Mouse (Mus musculus): Measurements from ENCODE around the gene Dhrs7. TPM values are rescaled to one million over a fixed set of nuclear protein-coding genes. Genes with fewer than 3 reads are reported as not detected.
"Not testable (repeated sequence)": the region's sequence is repeated elsewhere in the genome, so short reads cannot be mapped to it uniquely, and the experiment has no call there.

Dhrs7 gene
- total RNA-seq (2021): 100 to 1,000 TPM; 159 to 195 TPM
- polyA plus RNA-seq (2012; rRNA removed): 45.8 and 59.2 TPM in 2 replicates
- long read RNA-seq, transcript Dhrs7-201 (7 exons, 1,385 nt): major isoform, 134 of 141 reads
- long read RNA-seq, partial matches to known transcripts: 2 of 141 reads
- long read RNA-seq, other reads (novel, unspliced or antisense): 5 of 141 reads

- DNase-seq: peak; percentile 97
Observed at GRCm38 (mm10) chr12:72664735-72665337, at the start of gene Dhrs7. Gene Dhrs7, minus strand, starts transcription at chr12:72664909.

GRCm38 (mm10) chr12:72709981-72710380 lies 45.3 kb upstream of the Dhrs7 start:
- no peak for DNase-seq

DNA sequence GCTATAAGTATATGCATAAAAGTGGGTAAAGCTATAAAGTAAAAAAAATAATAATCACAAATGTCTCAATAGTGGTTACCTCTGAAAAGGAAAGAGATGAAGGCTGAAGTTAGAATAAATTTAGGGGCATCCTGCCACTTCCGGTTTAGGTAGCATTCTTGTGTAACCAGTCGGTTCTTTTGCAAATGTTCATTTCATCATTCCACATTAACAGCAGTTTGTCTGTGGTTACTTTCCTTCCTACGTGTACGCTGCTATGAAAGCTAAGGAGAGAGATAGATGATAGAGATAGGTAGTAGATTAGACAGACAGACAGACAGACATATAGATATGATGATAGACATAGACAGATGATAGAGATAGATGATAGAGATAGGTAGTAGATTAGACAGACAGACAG lies 39.4 kb upstream of the Dhrs7 start:
- DNase-seq: no peak

DNA sequence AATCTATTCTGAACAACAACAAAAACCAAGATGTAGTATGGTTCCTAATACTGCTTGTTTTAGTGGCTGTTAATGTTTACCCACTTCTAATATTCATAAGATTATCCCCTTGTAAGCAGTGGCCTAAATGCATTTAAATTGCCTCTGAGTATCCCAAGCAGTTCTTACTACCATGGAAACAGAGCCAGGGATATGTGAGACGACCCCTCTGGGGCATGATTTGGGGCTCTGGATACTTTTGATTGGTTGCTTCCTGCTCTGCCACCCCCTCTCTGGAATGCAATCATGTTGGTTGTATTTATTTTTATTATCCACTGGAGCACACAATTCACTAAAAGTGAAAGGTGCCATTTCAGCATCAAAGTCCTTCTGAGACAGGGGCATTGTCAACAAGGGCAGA lies 35.3 kb upstream of the Dhrs7 start:
- no peak for DNase-seq

- DNase-seq: peak; percentile 27
Observed at GRCm38 (mm10) chr12:72694901-72695463, 30.3 kb upstream of the Dhrs7 start.

DNA sequence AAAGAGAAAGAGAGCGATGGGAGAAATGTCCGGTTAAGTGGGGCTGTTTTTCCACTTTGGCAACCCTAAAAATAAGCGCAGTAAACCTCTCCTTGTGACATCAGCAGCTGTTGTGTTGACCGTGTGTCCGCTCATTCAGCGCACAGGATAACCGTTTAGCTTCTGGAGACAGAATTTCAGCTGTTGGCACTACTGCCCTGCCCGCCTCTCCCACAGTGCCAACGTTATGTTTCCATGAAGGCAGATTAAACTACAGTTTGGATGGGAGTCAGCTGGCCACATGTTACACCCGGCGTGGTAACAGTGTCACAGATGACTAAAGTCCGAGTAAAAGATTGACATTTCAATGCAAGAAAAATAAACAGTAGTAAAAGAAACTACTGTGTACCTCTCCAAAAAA lies 29.7 kb upstream of the Dhrs7 start:
- DNase-seq: peak; percentile 46

DNA sequence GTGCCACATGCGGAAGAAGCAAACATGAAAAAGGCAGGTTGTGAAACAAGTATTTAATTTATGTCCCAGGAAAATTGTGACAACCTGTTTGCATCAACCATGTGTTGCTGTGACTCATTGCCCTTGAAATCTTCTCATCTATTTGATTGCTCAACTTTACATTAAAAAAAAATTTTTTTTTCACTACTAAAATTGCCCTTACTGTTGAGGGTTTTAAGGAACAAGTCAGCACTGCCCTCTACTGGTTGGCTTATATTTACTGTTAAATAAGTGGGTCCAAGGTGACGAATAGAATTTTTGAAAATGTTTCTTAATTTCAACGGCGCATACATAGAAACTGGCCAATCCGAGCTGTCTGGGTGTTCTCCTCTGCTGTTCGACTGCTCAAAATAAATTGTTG lies 29.2 kb upstream of the Dhrs7 start:
- peak; percentile 46 for DNase-seq

GRCm38 (mm10) chr12:72688281-72688680 lies 23.6 kb upstream of the Dhrs7 start:
- DNase-seq: not testable (repeated sequence)

GRCm38 (mm10) chr12:72687741-72688140 lies 23.0 kb upstream of the Dhrs7 start:
- DNase-seq: not testable (repeated sequence)

- DNase-seq: not testable (repeated sequence)
Observed at GRCm38 (mm10) chr12:72686566-72686965, 21.9 kb upstream of the Dhrs7 start.

GRCm38 (mm10) chr12:72683612-72684011 lies 18.9 kb upstream of the Dhrs7 start:
- no peak for DNase-seq

DNA sequence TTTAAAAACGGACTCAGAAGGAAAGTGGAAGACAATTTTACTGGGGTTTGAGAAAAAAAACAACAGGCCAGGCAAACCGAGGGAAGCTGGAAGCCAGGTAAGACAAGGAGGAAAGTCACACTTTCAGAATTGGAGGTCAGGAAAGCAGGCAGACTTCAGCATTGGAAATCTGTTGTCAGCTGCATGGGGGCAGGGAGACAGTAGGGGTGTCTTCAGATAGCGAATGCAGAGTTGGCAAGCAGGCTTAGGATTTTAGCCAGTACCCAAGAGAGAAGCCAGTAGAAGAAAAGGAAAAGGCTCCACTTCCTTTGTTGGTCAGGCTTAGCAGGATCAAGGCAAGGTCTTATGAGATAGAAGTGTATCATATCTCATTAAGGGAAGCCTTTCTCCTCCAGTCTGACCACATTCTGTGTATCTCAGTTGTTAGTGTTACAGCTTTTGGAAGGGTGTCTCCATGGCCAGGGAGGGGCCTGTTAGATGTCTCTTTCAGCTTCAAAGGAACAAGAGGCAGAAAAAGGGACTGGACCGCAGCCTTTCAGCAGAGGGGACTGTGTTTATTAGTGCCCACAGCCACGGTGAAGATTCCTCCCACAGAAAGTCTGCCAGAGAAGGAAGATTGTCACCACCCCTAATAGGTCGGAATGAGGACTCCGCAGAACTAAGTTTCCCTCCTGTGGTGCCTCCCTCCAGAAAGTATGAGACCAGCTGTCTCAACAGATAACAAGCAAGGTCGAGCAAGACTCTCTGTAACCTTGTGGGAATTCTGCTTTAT lies 18.0 kb upstream of the Dhrs7 start:
- no peak for DNase-seq

DNA sequence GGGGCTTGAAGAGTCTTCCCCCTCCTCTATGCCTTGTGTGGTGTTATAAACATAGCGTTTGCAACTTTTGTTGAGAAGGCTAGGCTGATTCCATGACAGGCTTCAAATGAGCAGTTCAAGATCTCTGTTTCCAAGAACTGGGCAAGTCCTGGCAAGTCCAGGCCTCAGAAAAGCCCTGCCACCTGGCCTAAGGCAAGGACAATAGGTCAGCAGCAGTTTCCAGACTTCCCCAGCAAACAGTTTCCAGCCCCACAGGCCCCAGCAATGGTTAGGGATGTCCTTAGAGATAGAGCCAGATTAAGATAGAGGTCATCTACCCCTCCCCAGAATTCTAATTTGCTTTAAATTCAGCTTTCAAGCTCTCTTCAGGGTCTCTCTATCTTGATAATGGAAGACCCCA lies 17.2 kb upstream of the Dhrs7 start:
- no peak for DNase-seq

- no peak for DNase-seq
Observed at GRCm38 (mm10) chr12:72679635-72680034, 14.9 kb upstream of the Dhrs7 start.

GRCm38 (mm10) chr12:72674820-72675219 lies 10.1 kb upstream of the Dhrs7 start:
- DNase-seq: no peak

- no peak for DNase-seq
Observed at GRCm38 (mm10) chr12:72674079-72674797, 9.5 kb upstream of the Dhrs7 start.

DNA sequence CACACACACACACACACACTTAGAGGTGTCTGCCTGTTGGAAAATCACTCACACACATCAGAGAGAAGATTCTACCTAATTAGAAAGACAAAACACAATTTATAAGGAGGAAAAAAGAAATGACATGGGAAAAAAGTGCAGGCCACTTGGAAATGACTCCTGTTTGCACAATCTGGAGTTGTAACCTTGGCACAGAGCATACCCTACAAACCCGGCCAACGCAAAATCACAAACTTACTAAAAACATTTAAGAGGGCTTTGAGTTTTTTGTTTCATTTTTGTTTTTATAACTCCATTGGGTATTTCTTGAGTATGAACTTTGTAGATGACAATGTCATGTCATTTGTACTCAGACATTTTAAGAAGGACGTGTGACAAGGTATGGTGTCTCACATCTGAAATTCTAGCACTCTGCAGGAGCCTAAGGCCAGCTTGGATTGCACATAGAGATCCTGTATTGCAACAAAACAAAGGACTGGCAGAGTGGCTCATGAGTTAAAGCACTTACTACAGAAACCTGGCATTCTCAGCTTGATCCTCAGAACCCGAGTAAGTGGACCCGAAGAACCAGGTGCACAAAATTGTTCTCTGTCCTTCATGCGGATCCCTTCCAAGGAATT lies 6.9 kb upstream of the Dhrs7 start:
- DNase-seq: no peak

- DNase-seq: no peak
Observed at GRCm38 (mm10) chr12:72670921-72671320, 6.2 kb upstream of the Dhrs7 start.

DNA sequence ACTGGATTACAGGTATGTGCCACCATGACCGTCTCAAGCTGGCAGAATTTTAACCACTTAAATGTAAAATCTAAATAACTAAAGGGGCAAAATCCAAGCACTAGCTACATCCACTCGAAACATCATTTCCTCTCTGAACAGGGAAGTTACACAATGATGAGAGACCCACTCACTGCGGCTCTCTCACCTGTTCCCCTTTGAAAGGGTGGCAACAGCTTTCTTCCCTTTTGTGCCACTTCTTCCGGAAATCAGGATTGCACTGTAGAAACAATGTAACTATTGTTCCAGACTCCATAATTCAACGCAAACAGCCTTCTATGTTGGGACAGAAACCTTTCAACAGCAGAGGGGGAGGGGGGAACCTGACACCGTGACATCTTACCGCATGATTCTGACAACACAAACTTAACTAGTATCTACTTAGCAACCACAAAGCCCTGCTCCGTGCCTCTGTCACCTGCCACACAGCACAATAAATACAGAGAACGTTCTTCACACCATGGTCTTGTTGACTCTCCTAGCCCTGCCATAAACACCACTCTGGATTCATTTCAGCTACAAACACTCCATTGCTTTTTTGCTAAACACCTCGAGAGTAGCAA lies 3.3 kb upstream of the Dhrs7 start:
- no peak for DNase-seq

- DNase-seq: no peak
Observed at GRCm38 (mm10) chr12:72666015-72666414, 1.3 kb upstream of the Dhrs7 start.

DNA sequence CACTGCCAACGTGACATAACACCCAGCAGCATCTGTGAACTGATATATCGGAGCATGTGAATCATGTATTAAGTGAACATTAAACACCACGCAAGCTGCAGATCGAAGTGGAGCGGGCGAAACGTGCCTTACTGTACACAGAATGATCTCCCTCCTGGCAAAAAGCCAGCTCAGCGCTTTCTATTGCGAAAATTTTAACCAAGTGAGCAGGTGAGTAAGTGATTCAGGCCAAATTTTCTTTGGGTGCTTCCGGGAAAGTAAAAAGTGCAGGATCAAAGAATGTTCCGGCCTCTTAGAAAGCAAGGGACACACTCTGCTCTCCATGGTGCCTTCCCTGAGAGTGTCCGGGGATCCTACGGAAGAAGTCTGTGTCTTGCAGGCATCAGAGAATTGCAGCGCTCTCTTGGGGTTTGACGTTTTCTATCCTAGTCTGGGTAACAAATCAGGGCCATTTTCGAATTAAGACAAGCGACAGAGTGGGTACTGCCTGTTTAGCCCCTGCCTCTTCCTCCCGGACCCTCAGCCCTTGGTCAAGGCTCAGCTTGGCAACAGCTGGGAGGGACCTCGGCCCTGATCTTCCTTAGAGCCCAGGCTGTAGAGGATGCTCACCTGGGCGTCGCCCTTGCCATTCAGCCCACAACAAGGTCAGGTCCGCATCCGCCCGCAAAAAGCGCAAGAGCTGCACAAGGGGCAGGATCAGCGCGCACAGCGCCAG lies 532 bp downstream of the Dhrs7 start:
- peak; percentile 57 for DNase-seq

All from adrenal gland, adult 2 months (tissue).